Mouse (Mus musculus): ENCODE measurements around the gene Msn. TPM values are rescaled to one million over a fixed set of nuclear protein-coding genes. Genes with fewer than 3 reads are reported as not detected.
"Not testable (repeated sequence)": the region's sequence is repeated elsewhere in the genome, so short reads cannot be mapped to it uniquely, and the experiment has no call there.

The Msn gene
- polyA plus RNA-seq, 1 experiment from 2014 or later, result 183 TPM

DNA sequence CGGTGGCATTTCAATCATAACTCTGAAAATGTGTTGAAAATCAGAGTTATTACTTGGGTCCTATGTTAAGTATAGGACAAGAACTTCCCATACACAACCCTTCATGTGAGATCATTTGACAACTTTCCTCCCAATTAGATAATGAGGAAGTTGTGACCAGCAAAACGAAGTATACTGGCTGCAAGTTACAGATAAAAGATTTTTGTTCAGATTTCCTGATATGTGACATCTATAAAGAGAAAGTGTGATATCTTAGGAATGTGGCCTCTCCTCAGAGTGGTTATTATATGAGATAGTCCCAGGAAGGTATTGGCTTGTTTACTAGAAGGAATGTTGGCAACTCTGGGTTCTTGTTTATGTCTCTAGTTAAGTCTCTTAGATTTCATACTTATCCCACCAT, 52.4 kb downstream of the Msn start:
- no peak overlapping the region for H3K9ac ChIP-seq
- no peaks in the 10 kb centered on the region for H3K9me3 ChIP-seq
- peak overlapping the region; percentile 25; the same call in 1 of the 2 replicates for H3K27ac ChIP-seq (replicated peaks)
- no peaks in the 10 kb centered on the region for H3K4me1 ChIP-seq
- WGBS, result 57% methylated on average over 2 of the region's 2 CpGs
- H3K36me3 ChIP-seq, result peaks cover 26% of the 10 kb centered on the region
- no peaks in the 10 kb centered on the region for H3K27me3 ChIP-seq (replicated peaks)
- no peak overlapping the region for H3K4me3 ChIP-seq
- no peak for ATAC-seq (ENCODE audit: extremely low read depth, insufficient number of reproducible peaks, low FRiP score, low TSS enrichment)
- no peak overlapping the region for H3K4me2 ChIP-seq

DNA sequence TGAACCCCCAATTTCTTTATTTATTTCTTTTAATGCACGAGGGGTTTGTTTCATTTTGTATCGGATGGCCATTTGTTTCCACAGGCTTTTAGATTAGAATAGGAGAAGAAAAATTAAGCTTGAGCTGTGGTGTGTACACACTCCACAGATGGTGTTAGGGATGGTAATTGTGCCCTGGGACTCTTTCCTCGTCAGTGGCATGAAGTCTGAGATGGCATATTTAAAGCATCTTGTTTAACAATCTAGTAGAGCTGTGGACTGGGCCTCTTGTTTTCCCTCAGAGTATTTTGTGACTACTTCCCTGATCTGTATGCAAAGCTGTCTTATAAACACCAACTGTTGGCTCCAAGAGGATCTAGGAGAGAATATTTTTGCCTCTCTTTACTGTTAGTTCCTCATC, 57.5 kb downstream of the Msn start:
- no peaks in the 10 kb centered on the region for H3K9me3 ChIP-seq
- 85% methylated on average over 3 of the region's 3 CpGs for WGBS
- peaks cover 54% of the 10 kb centered on the region for H3K36me3 ChIP-seq
- ATAC-seq (ENCODE audit: extremely low read depth, insufficient number of reproducible peaks, low FRiP score, low TSS enrichment), result no peak
- H3K4me1 ChIP-seq, result no peaks in the 10 kb centered on the region
- no peak overlapping the region for H3K4me3 ChIP-seq
- no peak overlapping the region for H3K9ac ChIP-seq
- H3K4me2 ChIP-seq, result no peak overlapping the region
- no peaks in the 10 kb centered on the region for H3K27me3 ChIP-seq (replicated peaks)
- no peak overlapping the region for H3K27ac ChIP-seq (replicated peaks)

DNA sequence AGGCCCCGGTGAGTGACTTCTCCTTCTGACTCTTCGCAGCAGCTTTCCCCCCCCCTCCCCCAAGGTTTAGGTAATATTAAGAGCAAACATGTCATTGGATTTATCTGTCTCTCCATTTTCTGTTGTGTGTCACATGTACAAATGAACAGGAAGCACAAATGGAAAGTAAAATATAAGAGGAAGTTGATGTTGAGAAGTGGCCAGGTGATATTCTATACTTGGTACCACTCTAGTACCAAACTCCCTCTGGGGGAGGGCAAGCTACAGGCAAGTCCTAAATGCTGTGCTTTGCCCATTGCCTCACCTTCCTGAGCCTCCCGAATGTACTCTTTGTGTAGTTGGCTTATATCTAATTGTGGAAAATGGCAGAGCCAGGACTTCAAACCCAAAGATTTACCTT, 62.1 kb downstream of the Msn start:
- H3K4me2 ChIP-seq, result no peak overlapping the region
- H3K4me1 ChIP-seq, result no peaks in the 10 kb centered on the region
- no peaks in the 10 kb centered on the region for H3K9me3 ChIP-seq
- WGBS, result 76% methylated on average over 3 of the region's 3 CpGs
- ATAC-seq (ENCODE audit: extremely low read depth, insufficient number of reproducible peaks, low FRiP score, low TSS enrichment), result no peak
- no peak overlapping the region for H3K9ac ChIP-seq
- H3K36me3 ChIP-seq, result peaks cover 59% of the 10 kb centered on the region
- no peaks in the 10 kb centered on the region for H3K27me3 ChIP-seq (replicated peaks)
- no peak overlapping the region for H3K4me3 ChIP-seq
- no peak overlapping the region for H3K27ac ChIP-seq (replicated peaks)

DNA sequence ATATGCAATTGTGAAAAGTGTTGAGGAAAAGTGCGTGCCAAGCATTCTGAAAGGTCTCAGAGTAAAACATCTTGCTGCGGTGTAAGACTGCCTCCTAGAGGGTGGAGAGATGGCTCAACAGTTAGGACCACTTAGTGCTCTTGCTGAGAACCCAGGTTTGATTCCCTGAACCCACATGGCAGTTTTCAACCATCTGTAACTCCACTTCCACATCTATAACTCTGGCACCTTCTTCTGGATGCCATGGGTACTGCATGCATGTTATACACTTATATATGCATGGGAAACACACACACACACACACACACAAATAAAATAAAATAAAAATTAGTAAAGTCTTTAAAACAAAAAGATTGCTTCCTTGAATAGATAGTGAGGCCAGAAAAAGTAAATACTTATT, 66.7 kb downstream of the Msn start:
- 78% methylated on average over 2 of the region's 2 CpGs for WGBS
- Histone ChIP-seq H3K4me1 (no peaks in the 10 kb centered on the region), H3K27ac (replicated peaks) (no peak overlapping the region), H3K36me3 (peaks cover 70% of the 10 kb centered on the region), H3K9me3 (no peaks in the 10 kb centered on the region), H3K9ac (no peak overlapping the region), H3K27me3 (replicated peaks) (no peaks in the 10 kb centered on the region), H3K4me3 (no peak overlapping the region), H3K4me2 (no peak overlapping the region)
- no peak for ATAC-seq (ENCODE audit: extremely low read depth, insufficient number of reproducible peaks, low FRiP score, low TSS enrichment)

DNA sequence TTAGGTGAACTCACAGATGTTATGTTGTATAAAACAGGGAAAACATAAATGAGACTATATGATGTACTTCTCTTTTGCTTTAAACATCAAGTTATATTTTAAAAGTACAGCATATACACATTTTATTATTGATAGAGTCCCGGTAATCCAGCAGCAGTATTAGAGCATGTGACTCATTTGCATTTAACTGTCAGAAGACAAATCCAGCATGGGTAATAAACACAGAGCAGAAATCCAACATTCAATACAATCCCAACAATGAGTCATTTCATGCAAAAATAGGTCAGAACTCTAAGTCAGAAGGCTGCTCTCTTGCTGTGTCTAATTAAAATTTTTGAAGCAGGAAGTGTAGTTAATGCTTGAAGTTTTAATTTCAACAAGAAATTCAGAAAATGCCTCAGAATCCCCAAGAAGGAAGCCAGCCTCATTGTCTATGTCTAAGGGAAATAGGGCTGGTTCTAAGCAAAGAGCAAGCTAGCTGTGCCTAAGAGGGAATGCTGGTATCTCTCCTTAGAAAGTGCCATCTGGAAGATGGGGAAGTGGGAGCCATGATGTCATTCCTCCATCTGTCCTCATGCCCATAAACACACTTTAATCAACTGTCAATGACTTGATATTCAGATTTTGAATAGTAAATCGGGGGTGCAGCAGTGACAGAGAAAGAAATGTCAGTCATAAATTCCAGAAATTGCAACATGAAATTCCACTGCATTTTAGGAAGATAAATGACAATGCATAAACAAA, 76.0 kb downstream of the Msn start:
- 75% methylated on average over 2 of the region's 2 CpGs for WGBS
- Histone ChIP-seq H3K27me3 (replicated peaks) (no peaks in the 10 kb centered on the region), H3K4me2 (no peak overlapping the region), H3K36me3 (peaks cover 34% of the 10 kb centered on the region), H3K9ac (no peak overlapping the region), H3K9me3 (no peaks in the 10 kb centered on the region), H3K4me1 (no peaks in the 10 kb centered on the region), H3K27ac (replicated peaks) (no peak overlapping the region), H3K4me3 (no peak overlapping the region)
- ATAC-seq (ENCODE audit: extremely low read depth, insufficient number of reproducible peaks, low FRiP score, low TSS enrichment), result no peak

DNA sequence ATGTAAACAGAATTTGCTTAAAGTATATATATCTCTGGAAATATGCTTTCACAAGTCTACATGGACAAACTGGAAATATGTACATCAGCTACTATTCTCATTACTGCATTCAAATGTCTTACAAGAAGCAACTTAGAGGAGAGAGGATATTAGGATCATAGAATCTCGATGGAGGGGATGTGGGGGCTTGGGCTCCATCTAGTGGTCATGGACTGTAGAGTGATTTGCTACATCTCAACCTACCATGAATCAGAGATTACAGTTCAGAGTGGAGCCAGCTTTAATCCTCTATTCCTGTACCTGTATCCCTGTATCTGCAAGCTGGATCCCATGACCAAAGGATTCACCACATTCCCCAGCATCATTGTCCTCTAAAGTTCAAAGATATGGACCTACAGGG, 82.6 kb downstream of the Msn start:
- H3K4me3 ChIP-seq, result no peak overlapping the region
- no peaks in the 10 kb centered on the region for H3K9me3 ChIP-seq
- no peaks in the 10 kb centered on the region for H3K4me1 ChIP-seq
- H3K9ac ChIP-seq, result no peak overlapping the region
- no peak overlapping the region for H3K4me2 ChIP-seq
- 14% methylated on average over 1 of the region's 1 CpGs for whole genome bisulfite sequencing
- no peak overlapping the region for H3K27ac ChIP-seq (replicated peaks)
- no peak for ATAC-seq (ENCODE audit: extremely low read depth, insufficient number of reproducible peaks, low FRiP score, low TSS enrichment)
- no peaks in the 10 kb centered on the region for H3K27me3 ChIP-seq (replicated peaks)
- no peaks in the 10 kb centered on the region for H3K36me3 ChIP-seq

DNA sequence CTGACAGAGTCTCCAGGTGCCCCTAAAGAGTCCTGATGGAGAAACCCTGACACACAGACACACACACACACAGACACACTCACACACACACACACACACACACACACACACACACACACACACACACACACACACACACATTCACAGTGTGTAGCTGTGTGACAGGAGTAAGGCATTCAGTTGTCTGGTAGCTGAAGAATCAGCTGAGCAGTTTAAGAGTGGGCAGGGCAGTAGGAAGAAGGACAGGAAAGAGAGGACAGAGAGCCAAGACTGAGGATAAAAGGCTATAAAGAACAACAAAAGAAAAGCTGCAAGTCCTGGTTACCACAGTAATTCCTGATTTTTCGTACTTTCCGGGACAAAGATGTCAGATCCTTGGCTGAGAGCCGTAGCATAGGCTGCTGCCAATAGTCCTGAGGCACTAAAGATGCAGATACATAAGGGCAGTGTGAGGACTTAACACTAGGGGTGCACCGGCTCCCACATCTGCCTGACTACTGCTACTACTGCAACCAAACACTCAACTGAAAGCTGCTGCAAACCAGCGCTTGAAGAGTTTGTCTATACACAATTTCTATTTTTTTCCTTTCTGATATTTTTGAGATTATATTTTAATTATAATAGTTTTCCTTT, 88.4 kb downstream of the Msn start:
- H3K4me1 ChIP-seq, result no peaks in the 10 kb centered on the region
- no peak for ATAC-seq (ENCODE audit: extremely low read depth, insufficient number of reproducible peaks, low FRiP score, low TSS enrichment)
- H3K4me2 ChIP-seq, result no peak overlapping the region
- H3K27ac ChIP-seq (replicated peaks), result no peak overlapping the region
- H3K4me3 ChIP-seq, result no peak overlapping the region
- H3K27me3 ChIP-seq (replicated peaks), result no peaks in the 10 kb centered on the region
- no peaks in the 10 kb centered on the region for H3K36me3 ChIP-seq
- H3K9me3 ChIP-seq, result no peaks in the 10 kb centered on the region
- H3K9ac ChIP-seq, result no peak overlapping the region
- 70% methylated on average over 5 of the region's 5 CpGs for WGBS

DNA sequence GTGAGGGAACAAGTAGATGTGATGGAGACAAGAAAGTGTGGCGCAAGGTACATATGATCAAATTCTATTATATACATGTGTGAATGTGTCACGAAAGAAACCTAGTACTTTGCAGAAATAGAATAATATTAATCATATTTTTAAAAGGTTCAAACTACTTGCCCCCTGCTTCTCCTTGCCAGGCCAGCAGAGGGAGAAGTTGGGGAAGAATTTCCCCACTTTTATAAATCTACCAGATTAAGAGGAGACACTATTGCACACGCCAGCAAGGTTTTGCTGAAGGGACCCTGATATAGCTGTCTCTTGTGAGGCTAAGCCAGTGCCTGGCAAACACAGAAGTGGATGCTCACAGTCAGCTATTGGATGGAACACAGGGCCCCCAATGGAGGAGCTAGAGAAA, 109.3 kb downstream of the Msn start:
- WGBS, result 71% methylated on average over 3 of the region's 3 CpGs

DNA sequence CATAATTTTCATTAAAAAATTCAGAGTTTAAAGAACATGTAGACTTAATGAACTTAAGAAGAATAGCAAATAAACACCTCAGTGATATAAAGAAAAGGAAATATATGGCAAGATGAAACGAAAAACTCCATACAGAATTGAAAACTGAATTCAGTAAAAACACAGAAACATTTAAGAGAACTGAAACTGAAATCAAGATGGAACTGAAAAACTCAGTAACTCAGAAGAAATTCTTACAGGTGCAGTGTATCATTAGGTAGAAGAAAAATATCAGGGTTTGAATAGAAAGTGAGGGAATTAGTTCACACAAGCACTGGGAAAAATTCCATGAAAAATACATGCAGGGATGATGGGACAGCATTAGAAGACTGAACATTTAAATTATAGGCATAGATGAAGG, 111.0 kb downstream of the Msn start:
- no peaks in the 10 kb centered on the region for H3K36me3 ChIP-seq
- no peak overlapping the region for H3K27ac ChIP-seq (replicated peaks)
- H3K9me3 ChIP-seq, result no peaks in the 10 kb centered on the region
- no peak overlapping the region for H3K4me2 ChIP-seq
- H3K9ac ChIP-seq, result no peak overlapping the region
- 44% methylated on average over 1 of the region's 1 CpGs for WGBS
- ATAC-seq (ENCODE audit: extremely low read depth, insufficient number of reproducible peaks, low FRiP score, low TSS enrichment), result no peak
- H3K4me1 ChIP-seq, result no peaks in the 10 kb centered on the region
- no peaks in the 10 kb centered on the region for H3K27me3 ChIP-seq (replicated peaks)
- no peak overlapping the region for H3K4me3 ChIP-seq

More for the DNA sequence above, 109.3 kb downstream of the Msn start:
- H3K4me3 ChIP-seq; H3K27ac ChIP-seq (replicated peaks); H3K9ac ChIP-seq; H3K9me3 ChIP-seq; H3K4me2 ChIP-seq; H3K4me1 ChIP-seq; H3K36me3 ChIP-seq; ATAC-seq (ENCODE audit: extremely low read depth, insufficient number of reproducible peaks, low FRiP score, low TSS enrichment); H3K27me3 ChIP-seq (replicated peaks): not testable (repeated sequence)

DNA sequence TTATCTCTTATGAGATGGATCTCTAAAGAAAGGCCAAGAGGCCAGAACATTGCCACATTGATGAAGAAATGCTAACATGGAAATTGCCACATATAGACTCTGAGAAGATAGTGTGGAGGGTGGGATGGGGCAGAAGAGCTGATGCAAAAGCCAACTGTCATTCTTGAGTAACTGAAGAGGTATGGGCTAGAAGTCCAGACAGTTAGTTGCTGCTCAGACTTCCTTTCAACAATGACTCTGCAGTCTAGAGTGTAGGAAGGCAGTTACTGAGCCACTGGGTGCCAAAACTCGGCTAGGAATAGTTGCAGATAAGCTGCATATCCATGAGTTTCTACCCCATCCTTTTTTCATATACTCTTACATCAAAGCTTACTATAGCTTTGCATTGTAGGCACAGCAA, 122.2 kb downstream of the Msn start:
- H3K36me3 ChIP-seq, result no peaks in the 10 kb centered on the region
- H3K4me2 ChIP-seq, result no peak overlapping the region
- H3K9me3 ChIP-seq, result no peaks in the 10 kb centered on the region
- 13% methylated on average over 1 of the region's 1 CpGs for WGBS
- H3K4me1 ChIP-seq, result no peaks in the 10 kb centered on the region
- no peak overlapping the region for H3K27ac ChIP-seq (replicated peaks)
- no peak overlapping the region for H3K4me3 ChIP-seq
- no peaks in the 10 kb centered on the region for H3K27me3 ChIP-seq (replicated peaks)
- H3K9ac ChIP-seq, result no peak overlapping the region
- no peak for ATAC-seq (ENCODE audit: extremely low read depth, insufficient number of reproducible peaks, low FRiP score, low TSS enrichment)
